Mouse (Mus musculus) liver, postnatal 0 days (tissue): Measurements from ENCODE around the gene Stk4.

Source experiments
- CTCF ChIP-seq: sonication (generic); IDR thresholded peaks from 2 replicates; pipeline ENCODE4 v1.5.1; 2016; ENCODE audit warnings: antibody characterized with exemption, low read depth
- EP300 ChIP-seq: IDR thresholded peaks from 2 replicates; pipeline ENCODE4 v1.6.1; 2016; ENCODE audit warnings: antibody characterized with exemption, low read depth, mild to moderate bottlenecking

GRCm38 (mm10) chr2:164182692-164183255, 112.7 kb downstream of the Stk4 start, which contains the start of gene Wfdc5:
- TF ChIP-seq CTCF (no peak), EP300 (no peak)
